Mouse (Mus musculus) forebrain, embryonic 12.5 days (tissue): ENCODE measurements around the gene Sdc3. TPM values are rescaled to one million over a fixed set of nuclear protein-coding genes. Genes with fewer than 3 reads are reported as not detected.

Experiments
- ATAC-seq: fragments of 200-750 bp; cut with Nextera tagmentation; 2 replicates; pipeline ENCODE4 v1.8.0; 2017; ENCODE audit warnings: moderate TSS enrichment; ENCODE audit not compliant: low FRiP score
- H3K27ac ChIP-seq: fragments of 300-500 bp; sonication (generic); 2 replicates; pipeline ENCODE4 v1.5.1; 2016; ENCODE audit warnings: mild to moderate bottlenecking
- H3K27me3 ChIP-seq: fragments of 300-500 bp; sonication (generic); 2 replicates; pipeline ENCODE4 v1.6.1; 2016; ENCODE audit warnings: mild to moderate bottlenecking
- H3K36me3 ChIP-seq: fragments of 300-500 bp; sonication (generic); replicated peaks from 2 replicates; pipeline ENCODE4 v1.6.1; 2016; ENCODE audit warnings: mild to moderate bottlenecking
- H3K4me1 ChIP-seq: fragments of 300-500 bp; sonication (generic); 2 replicates; pipeline ENCODE4 v1.6.1; 2016
- H3K4me2 ChIP-seq: fragments of 300-500 bp; sonication (generic); 2 replicates; pipeline ENCODE4 v1.6.1; 2016; ENCODE audit warnings: mild to moderate bottlenecking, moderate library complexity
- H3K4me3 ChIP-seq: fragments of 300-500 bp; sonication (generic); replicated peaks from 2 replicates; pipeline ENCODE4 v1.5.1; 2016; ENCODE audit warnings: mild to moderate bottlenecking
- H3K9ac ChIP-seq: fragments of 300-500 bp; sonication (generic); 2 replicates; pipeline ENCODE4 v1.6.1; 2016; ENCODE audit warnings: mild to moderate bottlenecking
- H3K9me3 ChIP-seq: fragments of 300-500 bp; sonication (generic); 2 replicates; pipeline ENCODE4 v1.6.1; 2016
- WGBS: fragments of 180-500 bp; shearing (Covaris S2); methylation state at CpG from one replicate; pipeline ENCODE4 v1.1.7; 2016; 5-methylcytosine and 5-hydroxymethylcytosine counted together
- polyA plus RNA-seq: library from polyadenylated mRNA; unstranded; fragments of >200 nt; fragmentation: Nextera tagmentation; extraction: Ambion mirVana; gene quantifications from 2 replicates; pipeline ENCODE4 v1.2.1, GENCODE M21; 2016

Gene Sdc3
- 37.4 and 44.3 TPM in 2 replicates for polyA plus RNA-seq

DNA sequence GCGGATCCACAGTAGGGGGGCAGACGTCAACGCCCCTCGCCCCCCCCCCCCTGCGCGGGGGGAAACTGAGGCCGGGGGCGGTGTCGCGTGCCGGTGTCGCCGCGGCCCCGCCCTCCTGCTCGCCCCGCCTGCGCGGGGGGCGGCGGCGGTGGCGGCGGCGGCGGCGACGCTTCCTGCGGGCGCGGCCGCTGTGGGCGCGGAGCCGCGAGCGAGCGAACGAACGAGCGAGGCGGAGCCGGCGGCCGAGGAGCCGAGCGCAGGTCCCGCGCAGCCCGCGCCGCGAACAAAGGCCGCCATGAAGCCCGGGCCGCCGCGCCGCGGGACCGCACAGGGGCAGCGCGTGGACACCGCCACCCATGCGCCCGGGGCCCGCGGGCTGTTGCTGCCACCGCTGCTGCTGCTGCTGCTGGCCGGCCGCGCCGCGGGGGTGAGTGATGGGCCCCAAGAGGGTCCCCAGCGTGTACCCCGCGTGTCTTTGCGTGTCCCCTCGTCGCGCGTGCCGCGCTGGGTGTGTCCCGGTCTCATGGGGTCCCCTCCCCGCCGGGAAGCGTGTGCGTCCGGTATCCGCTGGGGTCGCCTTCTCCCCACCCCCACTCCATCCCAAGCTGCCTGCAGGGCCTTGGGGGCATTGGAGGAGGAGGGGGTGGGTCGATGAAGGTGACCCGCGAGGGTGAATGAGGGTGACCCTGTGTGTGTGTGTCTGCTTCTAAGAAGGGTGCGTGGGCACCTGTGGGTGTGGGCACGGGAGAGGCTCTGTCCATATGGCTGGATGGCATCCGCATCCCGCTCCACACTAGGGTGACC lies at the start of gene Sdc3:
Sdc3 (plus strand) TSS at position 162 of the 804 bp plus-strand sequence.
- H3K4me1 ChIP-seq, result peaks cover 30% of the 10 kb centered on the region
- peak within 1 kb of the TSS; percentile 97 for H3K4me2 ChIP-seq
- no peaks in the 10 kb centered on the region for H3K36me3 ChIP-seq
- peak; percentile 58 for ATAC-seq
- H3K27ac ChIP-seq, result peak within 1 kb of the TSS; percentile 80
- 3% methylated on average over 70 of the region's 99 CpGs for WGBS
- H3K4me3 ChIP-seq, result peak within 1 kb of the TSS; percentile 91
- H3K27me3 ChIP-seq, result peaks cover 52% of the 10 kb centered on the region
- peak within 1 kb of the TSS; percentile 88 for H3K9ac ChIP-seq
- H3K9me3 ChIP-seq, result no peaks in the 10 kb centered on the region

DNA sequence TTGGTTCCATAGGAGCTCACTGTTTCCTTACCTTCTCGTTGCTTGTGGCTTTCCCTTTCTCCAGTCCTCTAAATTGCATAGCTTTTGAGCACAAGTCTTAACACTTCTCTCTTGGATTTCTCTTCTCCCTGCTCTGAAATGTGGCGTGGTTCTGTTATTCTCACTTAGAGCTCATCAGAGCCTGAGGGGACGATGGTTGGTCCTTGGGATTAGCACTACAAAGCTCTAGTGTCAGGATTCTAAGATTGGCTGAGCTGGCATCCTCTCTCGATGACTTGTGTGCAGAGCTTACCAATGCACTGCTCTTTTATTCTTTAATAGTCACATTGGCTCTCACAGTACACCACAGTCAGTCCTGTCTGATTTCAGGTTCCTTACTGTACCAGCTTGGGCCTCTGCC lies 48.3 kb upstream of the Sdc3 start:
- H3K36me3 ChIP-seq, result peaks cover 84% of the 10 kb centered on the region
- 86% methylated on average over 4 of the region's 4 CpGs for WGBS
- H3K9ac ChIP-seq, result no peak overlapping the region
- no peaks in the 10 kb centered on the region for H3K9me3 ChIP-seq
- H3K27ac ChIP-seq, result no peak overlapping the region
- H3K27me3 ChIP-seq, result no peaks in the 10 kb centered on the region
- no peak overlapping the region for H3K4me2 ChIP-seq
- no peaks in the 10 kb centered on the region for H3K4me1 ChIP-seq
- no peak overlapping the region for H3K4me3 ChIP-seq
- ATAC-seq, result no peak

- H3K9me3 ChIP-seq, result no peaks in the 10 kb centered on the region
- H3K36me3 ChIP-seq, result peaks cover 95% of the 10 kb centered on the region
- ATAC-seq, result no peak
- H3K4me1 ChIP-seq, result no peaks in the 10 kb centered on the region
- 88% methylated on average over 5 of the region's 5 CpGs for WGBS
- no peak overlapping the region for H3K27ac ChIP-seq
- H3K27me3 ChIP-seq, result no peaks in the 10 kb centered on the region
- no peak overlapping the region for H3K4me3 ChIP-seq
- H3K9ac ChIP-seq, result no peak overlapping the region
- no peak overlapping the region for H3K4me2 ChIP-seq
These were observed 46.6 kb upstream of the Sdc3 start for GRCm38 (mm10) chr4:130745561-130746306.

GRCm38 (mm10) chr4:130749566-130749965 lies 42.8 kb upstream of the Sdc3 start:
- Histone ChIP-seq H3K36me3 (peaks cover 98% of the 10 kb centered on the region), H3K4me1 (no peaks in the 10 kb centered on the region), H3K9ac (no peak overlapping the region)

DNA sequence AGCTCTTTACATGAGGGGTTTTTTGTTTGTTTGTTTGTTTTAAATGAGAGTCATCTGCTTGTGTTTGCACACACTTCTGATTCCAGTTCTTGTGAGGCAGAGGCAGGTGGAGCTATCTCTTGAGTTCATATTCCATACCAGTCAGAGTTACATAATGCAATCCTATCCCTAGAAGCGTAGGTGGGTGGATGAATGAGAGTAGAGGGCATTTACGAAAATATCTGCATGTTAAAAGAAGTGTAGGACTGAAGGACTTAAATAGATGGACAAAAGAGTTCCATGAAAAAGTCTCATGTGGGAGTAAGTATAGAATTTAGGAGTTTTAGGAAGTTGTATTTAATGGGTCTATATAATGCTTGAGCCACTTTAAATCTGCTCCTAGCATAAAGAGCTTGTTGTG lies 40.4 kb upstream of the Sdc3 start:
- peaks cover 91% of the 10 kb centered on the region for H3K36me3 ChIP-seq

More at GRCm38 (mm10) chr4:130749566-130749965, 42.8 kb upstream of the Sdc3 start:
- WGBS, result 84% methylated on average over 7 of the region's 7 CpGs
- H3K9me3 ChIP-seq, result no peaks in the 10 kb centered on the region
- H3K27ac ChIP-seq, result no peak overlapping the region
- no peak overlapping the region for H3K4me3 ChIP-seq
- no peaks in the 10 kb centered on the region for H3K27me3 ChIP-seq
- H3K4me2 ChIP-seq, result no peak overlapping the region
- ATAC-seq, result no peak

DNA sequence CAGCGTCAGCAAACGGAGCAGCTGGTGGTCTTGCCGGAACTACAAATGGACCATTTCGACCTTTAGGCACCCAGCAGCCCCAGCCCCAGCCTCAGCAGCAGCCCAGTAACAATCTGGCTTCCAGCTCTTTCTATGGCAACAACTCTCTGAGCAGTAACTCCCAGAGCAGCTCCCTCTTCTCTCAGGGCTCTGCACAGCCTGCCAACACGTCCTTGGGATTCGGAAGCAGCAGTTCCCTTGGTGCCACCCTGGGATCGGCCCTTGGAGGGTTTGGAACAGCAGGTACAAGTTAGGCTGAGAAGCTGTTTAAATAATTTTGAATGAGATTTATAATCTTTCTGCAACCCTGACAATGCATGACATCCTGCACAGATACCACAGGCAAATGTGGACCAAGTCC lies 39.7 kb upstream of the Sdc3 start:
- no peaks in the 10 kb centered on the region for H3K27me3 ChIP-seq
- H3K4me3 ChIP-seq, result no peak overlapping the region
- no peaks in the 10 kb centered on the region; the same call in 1 of the 2 replicates for H3K4me1 ChIP-seq
- peaks cover 90% of the 10 kb centered on the region for H3K36me3 ChIP-seq
- H3K9ac ChIP-seq, result no peak overlapping the region
- WGBS, result 85% methylated on average over 7 of the region's 7 CpGs
- H3K4me2 ChIP-seq, result no peak overlapping the region
- no peak for ATAC-seq
- H3K9me3 ChIP-seq, result no peaks in the 10 kb centered on the region
- no peak overlapping the region for H3K27ac ChIP-seq

More for the DNA sequence above, 40.4 kb upstream of the Sdc3 start:
- no peak for ATAC-seq
- H3K4me3 ChIP-seq, result no peak overlapping the region
- H3K4me1 ChIP-seq, result no peaks in the 10 kb centered on the region; the same call in 1 of the 2 replicates
- WGBS, result 89% methylated on average over 2 of the region's 2 CpGs
- H3K4me2 ChIP-seq, result no peak overlapping the region
- H3K27me3 ChIP-seq, result no peaks in the 10 kb centered on the region
- no peak overlapping the region for H3K9ac ChIP-seq
- no peak overlapping the region for H3K27ac ChIP-seq
- H3K9me3 ChIP-seq, result no peaks in the 10 kb centered on the region

- H3K36me3 ChIP-seq, result peaks cover 90% of the 10 kb centered on the region
- no peak overlapping the region for H3K4me2 ChIP-seq
- ATAC-seq, result no peak
- H3K27ac ChIP-seq, result no peak overlapping the region
- no peak overlapping the region for H3K9ac ChIP-seq
- no peak overlapping the region for H3K4me3 ChIP-seq
- no peaks in the 10 kb centered on the region for H3K9me3 ChIP-seq
- H3K27me3 ChIP-seq, result no peaks in the 10 kb centered on the region
- 83% methylated on average over 5 of the region's 5 CpGs for WGBS
- H3K4me1 ChIP-seq, result no peaks in the 10 kb centered on the region; the same call in 1 of the 2 replicates
These were observed 38.6 kb upstream of the Sdc3 start for GRCm38 (mm10) chr4:130753755-130754154.

DNA sequence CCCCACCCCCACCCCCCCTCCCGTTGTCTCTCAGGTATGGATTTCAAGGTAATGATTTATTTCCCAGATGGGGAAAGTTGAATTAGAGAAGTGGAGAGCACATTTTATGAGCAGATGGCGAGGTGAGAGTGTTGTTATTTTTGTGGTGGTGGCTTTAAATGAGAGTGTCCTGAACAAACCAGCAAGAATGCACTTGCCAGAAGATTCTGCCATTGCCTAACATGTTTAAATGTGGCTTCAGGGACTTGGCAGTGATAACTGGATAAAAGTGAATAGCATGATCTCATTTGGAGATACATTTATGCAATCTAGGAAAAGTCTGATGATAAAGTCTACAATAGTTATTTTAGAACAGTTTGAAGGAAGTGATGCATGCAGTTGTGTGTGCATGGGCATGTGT lies 37.6 kb upstream of the Sdc3 start:
- Histone ChIP-seq H3K9me3 (no peaks in the 10 kb centered on the region), H3K4me1 (no peaks in the 10 kb centered on the region; the same call in 1 of the 2 replicates), H3K9ac (no peak overlapping the region), H3K4me3 (no peak overlapping the region), H3K4me2 (no peak overlapping the region), H3K36me3 (peaks cover 90% of the 10 kb centered on the region), H3K27ac (no peak overlapping the region), H3K27me3 (no peaks in the 10 kb centered on the region)
- ATAC-seq, result no peak
- 86% methylated on average over 2 of the region's 2 CpGs for WGBS

DNA sequence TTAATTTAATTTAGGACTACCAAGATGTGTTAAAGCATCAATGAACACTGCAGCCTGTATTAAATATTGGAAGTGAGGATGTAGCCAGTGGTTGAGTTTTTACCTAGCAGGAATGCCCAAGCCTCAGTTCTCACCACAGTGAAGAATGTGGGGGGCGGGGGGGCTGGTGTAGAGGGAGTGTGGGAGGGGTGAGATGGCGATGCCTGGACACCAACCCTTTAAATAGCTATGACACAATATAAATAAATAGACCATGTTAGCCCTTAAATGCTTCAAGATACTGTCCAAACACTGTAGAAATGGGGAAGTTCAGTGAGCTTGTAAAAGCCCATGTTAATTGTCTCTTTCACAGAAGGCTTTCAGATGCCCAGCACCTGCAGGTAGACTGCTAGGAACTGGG lies 32.5 kb upstream of the Sdc3 start:
- Histone ChIP-seq H3K4me2 (no peak overlapping the region), H3K27ac (no peak overlapping the region), H3K4me3 (no peak overlapping the region), H3K27me3 (no peaks in the 10 kb centered on the region), H3K36me3 (peaks cover 87% of the 10 kb centered on the region), H3K4me1 (no peaks in the 10 kb centered on the region; the same call in 1 of the 2 replicates), H3K9ac (no peak overlapping the region), H3K9me3 (no peaks in the 10 kb centered on the region)
- WGBS, result 97% methylated on average over 2 of the region's 2 CpGs
- no peak for ATAC-seq

DNA sequence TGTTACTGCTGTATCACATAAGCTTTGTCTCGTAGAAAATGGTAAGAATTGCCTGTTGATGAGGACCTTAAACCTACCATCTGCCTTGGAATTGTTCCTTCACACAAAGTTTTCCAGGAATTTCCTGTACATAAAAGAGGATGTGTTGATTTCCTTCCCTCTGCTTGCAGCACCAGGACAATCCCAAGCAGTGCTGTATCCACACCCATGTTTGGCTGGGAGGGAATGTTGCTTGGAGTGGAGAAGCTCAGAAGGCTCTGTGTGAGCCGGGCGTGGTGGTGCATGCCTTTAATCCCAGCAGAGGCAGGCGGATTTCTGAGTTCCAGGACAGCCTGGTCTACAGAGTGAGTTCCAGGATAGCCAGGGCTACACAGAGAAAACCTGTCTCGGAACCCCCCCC lies 30.5 kb upstream of the Sdc3 start:
- Histone ChIP-seq H3K4me1 (no peaks in the 10 kb centered on the region), H3K27me3 (no peaks in the 10 kb centered on the region), H3K4me2 (no peak overlapping the region), H3K9me3 (no peaks in the 10 kb centered on the region), H3K27ac (no peak overlapping the region), H3K4me3 (no peak overlapping the region), H3K9ac (no peak overlapping the region), H3K36me3 (peaks cover 92% of the 10 kb centered on the region)
- 92% methylated on average over 5 of the region's 5 CpGs for WGBS
- no peak for ATAC-seq

- WGBS, result 95% methylated on average over 7 of the region's 7 CpGs
- Histone ChIP-seq H3K27me3 (no peaks in the 10 kb centered on the region), H3K27ac (no peak overlapping the region), H3K9ac (no peak overlapping the region), H3K4me1 (no peaks in the 10 kb centered on the region), H3K4me3 (no peak overlapping the region), H3K4me2 (no peak overlapping the region), H3K36me3 (peaks cover 87% of the 10 kb centered on the region), H3K9me3 (no peaks in the 10 kb centered on the region)
- no peak for ATAC-seq
These were observed 26.8 kb upstream of the Sdc3 start for GRCm38 (mm10) chr4:130765399-130766160.

DNA sequence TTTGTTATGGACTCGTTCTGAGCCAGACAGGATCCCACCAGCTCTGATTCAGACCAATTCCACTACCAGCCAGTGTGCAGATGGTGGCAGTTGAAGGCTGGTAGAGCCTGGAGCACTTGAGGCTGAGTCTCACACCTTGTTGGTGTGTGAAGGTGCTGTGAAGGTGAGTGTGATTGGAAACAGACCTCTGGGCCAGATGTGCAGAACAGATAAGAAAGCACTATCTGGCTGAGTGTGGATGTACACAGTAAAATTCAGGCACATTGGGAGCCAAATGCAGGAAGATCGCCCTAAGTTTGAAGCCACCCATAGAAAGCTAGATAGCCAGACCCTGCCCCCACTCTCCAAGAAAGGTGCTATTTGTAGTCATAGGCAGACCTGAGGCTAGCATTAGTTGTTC lies 25.9 kb upstream of the Sdc3 start:
- no peaks in the 10 kb centered on the region for H3K27me3 ChIP-seq
- no peak for ATAC-seq
- WGBS, result 88% methylated on average over 2 of the region's 2 CpGs
- H3K27ac ChIP-seq, result no peak overlapping the region
- H3K9me3 ChIP-seq, result no peaks in the 10 kb centered on the region
- no peak overlapping the region for H3K4me3 ChIP-seq
- no peak overlapping the region for H3K9ac ChIP-seq
- H3K36me3 ChIP-seq, result peaks cover 86% of the 10 kb centered on the region
- no peaks in the 10 kb centered on the region for H3K4me1 ChIP-seq
- H3K4me2 ChIP-seq, result no peak overlapping the region
